Mouse (Mus musculus) ES-CJ7 (cell line): ENCODE results near the gene Tm7sf2.
A peak's percentile ranks its signal among the peaks of the same experiment; 100 is the strongest.
"Not testable (repeated sequence)": the region's sequence is repeated elsewhere in the genome, so short reads cannot be mapped to it uniquely, and the experiment has no call there.

Experiments used
- DNase-seq: peaks from one replicate; pipeline ENCODE4 v3.0.0; 2011; ENCODE audit warnings: low read depth, low spot score

Gene Tm7sf2

GRCm38 (mm10) chr19:6044102-6044501, 24.1 kb downstream of the Tm7sf2 start:
- not testable (repeated sequence) for DNase-seq

GRCm38 (mm10) chr19:6042293-6042692, 25.9 kb downstream of the Tm7sf2 start:
- no peak for DNase-seq

GRCm38 (mm10) chr19:6040002-6040401, 28.2 kb downstream of the Tm7sf2 start:
- DNase-seq = no peak

- DNase-seq = no peak
Measured at GRCm38 (mm10) chr19:6038326-6038725, 29.8 kb downstream of the Tm7sf2 start.

- no peak for DNase-seq
Measured at GRCm38 (mm10) chr19:6037695-6038094, 30.5 kb downstream of the Tm7sf2 start.

- DNase-seq = no peak
Measured at GRCm38 (mm10) chr19:6035966-6036585, 32.1 kb downstream of the Tm7sf2 start.

- DNase-seq = no peak
Measured at GRCm38 (mm10) chr19:6030520-6031280, 37.5 kb downstream of the Tm7sf2 start.

- DNase-seq = peak; percentile 72
Measured at GRCm38 (mm10) chr19:6029426-6029825, 38.7 kb downstream of the Tm7sf2 start.

- no peak for DNase-seq
Measured at GRCm38 (mm10) chr19:6028991-6029390, 39.2 kb downstream of the Tm7sf2 start.

GRCm38 (mm10) chr19:6023930-6024329, 44.2 kb downstream of the Tm7sf2 start:
- no peak for DNase-seq

- DNase-seq = no peak
Measured at GRCm38 (mm10) chr19:6023059-6023458, 45.1 kb downstream of the Tm7sf2 start.

GRCm38 (mm10) chr19:6020276-6020675, 47.9 kb downstream of the Tm7sf2 start:
- DNase-seq = no peak

- DNase-seq = peak; percentile 93
Measured at GRCm38 (mm10) chr19:6018142-6019089, 49.8 kb downstream of the Tm7sf2 start.

GRCm38 (mm10) chr19:6016532-6016931, 51.6 kb downstream of the Tm7sf2 start:
- peak; percentile 74 for DNase-seq

GRCm38 (mm10) chr19:6015511-6016315, 52.5 kb downstream of the Tm7sf2 start, which contains the start of gene Capn1:
Capn1 (minus strand) TSS chr19:6015897.
- peak; percentile 79 for DNase-seq

- peak; percentile 64 for DNase-seq
Measured at GRCm38 (mm10) chr19:6014991-6015510, 53.1 kb downstream of the Tm7sf2 start.

GRCm38 (mm10) chr19:6013691-6014090, 54.5 kb downstream of the Tm7sf2 start:
- DNase-seq = no peak
